Mouse (Mus musculus) midbrain, postnatal 0 days (tissue): ENCODE results near the gene Gm20388. TPM values are rescaled to one million over a fixed set of nuclear protein-coding genes. Genes with fewer than 3 reads are reported as not detected.
A peak's percentile ranks its signal among the peaks of the same experiment; 100 is the strongest.

ENCODE experiments used
- ATAC-seq: fragments of 200-750 bp; cut with Nextera tagmentation; 2 replicates; pipeline ENCODE4 v1.8.0; 2017; ENCODE audit warnings: moderate number of reproducible peaks, mild to moderate bottlenecking, moderate TSS enrichment, moderate library complexity; ENCODE audit not compliant: low FRiP score
- DNase-seq: peaks from one replicate; pipeline ENCODE4 v3.0.0-alpha.2; 2015; ENCODE audit warnings: low spot score
- H3K27ac ChIP-seq: fragments of 300-500 bp; sonication (generic); 2 replicates; pipeline ENCODE4 v1.5.1; 2014; ENCODE audit warnings: low read depth, mild to moderate bottlenecking, low read length, mixed read lengths
- H3K27me3 ChIP-seq: fragments of 300-500 bp; sonication (generic); 2 replicates; pipeline ENCODE4 v1.6.1; 2014; ENCODE audit warnings: low read length, control low read depth, mixed read lengths; ENCODE audit not compliant: insufficient read depth
- H3K36me3 ChIP-seq: fragments of 300-500 bp; sonication (generic); 2 replicates; pipeline ENCODE4 v1.6.1; 2014; ENCODE audit warnings: low read length, control low read depth, mixed read lengths; ENCODE audit not compliant: insufficient read depth
- H3K4me1 ChIP-seq: fragments of 300-500 bp; sonication (generic); 2 replicates; pipeline ENCODE4 v1.6.1; 2014; ENCODE audit warnings: mild to moderate bottlenecking, control low read depth, antibody characterized with exemption, low read length, mixed read lengths; ENCODE audit not compliant: insufficient read depth
- H3K4me2 ChIP-seq: fragments of 300-500 bp; sonication (generic); 2 replicates; pipeline ENCODE4 v1.6.1; 2014; ENCODE audit warnings: low read depth, mild to moderate bottlenecking, low read length, mixed read lengths; ENCODE audit not compliant: poor library complexity, severe bottlenecking
- H3K4me3 ChIP-seq: fragments of 300-500 bp; sonication (generic); 2 replicates; pipeline ENCODE4 v1.5.1; 2014; ENCODE audit warnings: low read depth, mild to moderate bottlenecking, low read length, moderate library complexity
- H3K9ac ChIP-seq: fragments of 300-500 bp; sonication (generic); replicated peaks from 2 replicates; pipeline ENCODE4 v1.6.1; 2014; ENCODE audit warnings: mild to moderate bottlenecking, low read length, moderate library complexity, mixed read lengths; ENCODE audit not compliant: poor library complexity, severe bottlenecking
- H3K9me3 ChIP-seq: fragments of 300-500 bp; sonication (generic); 2 replicates; pipeline ENCODE4 v1.6.1; 2016; ENCODE audit warnings: low read length, control low read depth
- CTCF ChIP-seq: IDR thresholded peaks from 2 replicates; pipeline ENCODE4 v1.5.1; 2016; ENCODE audit warnings: antibody characterized with exemption, mild to moderate bottlenecking
- WGBS: fragments of 180-500 bp; shearing (Covaris S2); extraction: QIAGEN DNeasy Blood & Tissue Kit; methylation state at CpG from one replicate; pipeline ENCODE4 v1.1.7; 2014; 5-methylcytosine and 5-hydroxymethylcytosine counted together
- polyA plus RNA-seq: library from polyadenylated mRNA; unstranded; fragments of >200 nt; fragmentation: Nextera tagmentation; extraction: Ambion mirVana; gene quantifications from 2 replicates; pipeline ENCODE4 v1.2.1, GENCODE M21; 2015
- total RNA-seq: library from RNA; depleted of rRNA; stranded (reverse); fragments of >200 nt; gene quantifications from 2 replicates; pipeline ENCODE4 v1.2.3, GENCODE M21; 2014

Gene Gm20388
- total and polyA plus RNA-seq, 2 experiments from 2014 or later, result 74.2 TPM; not detected in 1

- Histone ChIP-seq H3K4me1 (peaks cover 6% of the 10 kb centered on the region; the same call in 1 of the 2 replicates), H3K27ac (no peak overlapping the region), H3K4me3 (no peak overlapping the region), H3K4me2 (no peak overlapping the region), H3K9me3 (no peaks in the 10 kb centered on the region), H3K27me3 (no peaks in the 10 kb centered on the region), H3K36me3 (no peaks in the 10 kb centered on the region), H3K9ac (no peak overlapping the region)
- DNase-seq, result no peak
- WGBS, result 69% methylated on average over 10 of the region's 10 CpGs
- no peak for ATAC-seq
- TF ChIP-seq CTCF, result no peak
These were observed 1936.7 kb downstream of the Gm20388 start for GRCm38 (mm10) chr8:121847261-121847822.

DNA sequence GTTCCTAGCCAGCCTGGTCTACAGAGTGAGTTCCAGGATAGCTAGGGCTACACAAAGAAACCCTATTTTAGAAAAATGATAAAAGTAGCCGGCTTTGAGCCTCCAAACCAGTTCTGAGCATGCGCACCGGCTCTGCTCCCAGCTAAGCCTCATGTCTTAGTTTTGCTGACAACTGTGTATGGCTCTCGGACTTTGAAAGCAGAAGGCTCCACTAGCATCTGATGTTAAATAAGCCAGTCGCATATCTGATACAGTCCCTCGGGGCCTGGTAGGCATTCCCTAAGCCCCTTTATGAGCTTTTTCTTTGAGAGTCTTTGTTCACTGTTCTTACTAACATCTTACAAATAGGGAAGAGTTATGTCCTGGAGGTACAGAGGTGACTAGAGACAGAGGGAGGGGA lies 1937.3 kb downstream of the Gm20388 start:
- ATAC-seq, result no peak
- Histone ChIP-seq H3K4me1 (peaks cover 6% of the 10 kb centered on the region; the same call in 1 of the 2 replicates), H3K36me3 (no peaks in the 10 kb centered on the region), H3K27me3 (no peaks in the 10 kb centered on the region), H3K4me3 (no peak overlapping the region), H3K9ac (no peak overlapping the region), H3K9me3 (no peaks in the 10 kb centered on the region), H3K27ac (no peak overlapping the region), H3K4me2 (no peak overlapping the region)
- no peak for TF ChIP-seq CTCF
- DNase-seq, result no peak
- 66% methylated on average over 6 of the region's 6 CpGs for WGBS

- Histone ChIP-seq H3K27me3 (no peaks in the 10 kb centered on the region), H3K4me1 (peaks cover 6% of the 10 kb centered on the region; the same call in 1 of the 2 replicates), H3K9me3 (no peaks in the 10 kb centered on the region), H3K27ac (no peak overlapping the region), H3K4me3 (no peak overlapping the region), H3K9ac (no peak overlapping the region), H3K36me3 (no peaks in the 10 kb centered on the region), H3K4me2 (no peak overlapping the region)
- WGBS, result 70% methylated on average over 10 of the region's 10 CpGs
- DNase-seq (no peak), ATAC-seq (no peak)
- no peak for TF ChIP-seq CTCF
These were observed 1937.9 kb downstream of the Gm20388 start for GRCm38 (mm10) chr8:121848495-121848894.

DNA sequence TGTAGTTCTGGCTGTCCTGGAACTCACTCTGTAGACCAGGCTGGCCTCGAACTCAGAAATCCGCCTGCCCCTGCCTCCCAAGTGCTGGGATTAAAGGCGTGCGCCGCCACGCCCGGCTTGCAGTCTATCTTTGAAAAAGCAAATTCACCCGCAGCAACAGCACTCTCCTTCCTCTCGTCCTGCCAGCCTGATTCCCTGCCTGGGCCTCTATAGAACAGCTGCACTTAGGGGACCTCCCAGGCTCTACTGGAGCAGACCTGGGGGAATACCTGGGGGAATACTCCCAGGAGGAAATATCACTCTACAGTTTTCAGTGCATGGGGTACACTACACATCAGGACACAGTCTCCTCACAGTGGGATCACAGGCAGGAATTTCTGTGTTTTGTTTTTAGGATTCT lies 1938.7 kb downstream of the Gm20388 start:
- H3K9me3 ChIP-seq, result no peaks in the 10 kb centered on the region
- no peaks in the 10 kb centered on the region for H3K27me3 ChIP-seq
- 73% methylated on average over 9 of the region's 9 CpGs for WGBS
- DNase-seq (no peak), ATAC-seq (no peak)
- no peak overlapping the region for H3K9ac ChIP-seq
- H3K27ac ChIP-seq, result no peak overlapping the region
- no peaks in the 10 kb centered on the region for H3K36me3 ChIP-seq
- no peak for TF ChIP-seq CTCF
- no peak overlapping the region for H3K4me3 ChIP-seq
- H3K4me1 ChIP-seq, result peaks cover 6% of the 10 kb centered on the region; the same call in 1 of the 2 replicates
- no peak overlapping the region for H3K4me2 ChIP-seq

GRCm38 (mm10) chr8:121850018-121850417 lies 1939.4 kb downstream of the Gm20388 start:
- no peak overlapping the region for H3K4me2 ChIP-seq
- DNase-seq, result peak; percentile 84
- H3K36me3 ChIP-seq, result no peaks in the 10 kb centered on the region
- no peak overlapping the region for H3K27ac ChIP-seq
- 14% methylated on average over 6 of the region's 6 CpGs for WGBS
- ATAC-seq, result no peak
- TF ChIP-seq CTCF, result peak; percentile 93
- H3K9me3 ChIP-seq, result no peaks in the 10 kb centered on the region
- peaks cover 6% of the 10 kb centered on the region; the same call in 1 of the 2 replicates for H3K4me1 ChIP-seq
- H3K27me3 ChIP-seq, result no peaks in the 10 kb centered on the region
- H3K4me3 ChIP-seq, result no peak overlapping the region
- H3K9ac ChIP-seq, result no peak overlapping the region

GRCm38 (mm10) chr8:121850436-121850820 lies 1939.8 kb downstream of the Gm20388 start:
- Histone ChIP-seq H3K36me3 (no peaks in the 10 kb centered on the region), H3K27me3 (no peaks in the 10 kb centered on the region), H3K4me3 (no peak overlapping the region), H3K4me2 (peak overlapping the region; percentile 37), H3K27ac (no peak overlapping the region), H3K9ac (no peak overlapping the region), H3K9me3 (no peaks in the 10 kb centered on the region), H3K4me1 (peaks cover 6% of the 10 kb centered on the region; the same call in 1 of the 2 replicates)
- WGBS, result 39% methylated on average over 12 of the region's 12 CpGs
- DNase-seq (no peak), ATAC-seq (no peak)
- TF ChIP-seq CTCF, result no peak
